Mouse (Mus musculus) thymus, postnatal 10 days (tissue): Measurements from ENCODE around the gene Kif24.

Source experiments
- DNase-seq, 2 experiments: peaks; one replicate each; pipeline ENCODE4 v3.0.0; 2021; ENCODE audit warnings: low spot score in 2 of 2

The Kif24 gene

GRCm38 (mm10) chr4:41401573-41401972, 63.1 kb downstream of the Kif24 start:
- no peak for DNase-seq

DNA sequence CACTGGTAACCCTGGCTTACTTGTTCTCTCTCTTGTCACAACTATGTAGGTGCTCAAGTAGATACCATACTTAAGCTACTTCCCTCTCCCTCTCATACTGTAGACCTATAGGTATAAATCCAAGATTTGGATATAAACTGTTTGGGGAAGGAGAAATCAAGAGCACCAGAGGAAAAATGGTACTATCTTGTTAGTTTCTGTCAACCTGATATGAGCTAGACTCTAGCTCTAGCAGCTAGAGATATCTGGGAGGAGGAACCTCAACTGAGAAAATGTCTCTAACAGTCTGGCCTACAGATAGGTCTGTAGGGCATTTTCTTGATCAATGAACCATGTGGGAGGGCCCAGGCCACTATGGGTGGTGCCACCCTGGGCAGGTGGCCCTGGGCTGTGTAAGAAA, 63.5 kb downstream of the Kif24 start:
- no peak for DNase-seq

DNA sequence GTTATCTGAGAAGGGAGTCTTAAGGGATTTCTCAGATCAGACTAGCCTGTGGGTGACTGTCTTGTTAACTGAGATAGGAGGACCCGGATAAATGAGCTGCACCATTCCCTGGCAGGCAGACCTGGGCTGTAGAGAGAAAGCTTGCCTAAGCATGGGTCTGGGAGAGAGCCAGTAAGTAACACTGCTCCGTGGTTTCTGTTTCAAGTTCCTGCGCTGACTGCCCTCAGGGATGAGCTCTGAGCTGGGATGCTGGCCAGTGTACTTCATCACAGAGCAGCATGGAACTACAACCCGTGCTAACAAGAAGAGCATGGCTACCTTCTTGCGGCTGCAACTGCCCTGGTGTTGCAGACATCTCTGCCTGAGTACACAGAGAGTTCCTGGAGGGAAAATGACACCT, 64.8 kb downstream of the Kif24 start:
- no peak for DNase-seq

DNA sequence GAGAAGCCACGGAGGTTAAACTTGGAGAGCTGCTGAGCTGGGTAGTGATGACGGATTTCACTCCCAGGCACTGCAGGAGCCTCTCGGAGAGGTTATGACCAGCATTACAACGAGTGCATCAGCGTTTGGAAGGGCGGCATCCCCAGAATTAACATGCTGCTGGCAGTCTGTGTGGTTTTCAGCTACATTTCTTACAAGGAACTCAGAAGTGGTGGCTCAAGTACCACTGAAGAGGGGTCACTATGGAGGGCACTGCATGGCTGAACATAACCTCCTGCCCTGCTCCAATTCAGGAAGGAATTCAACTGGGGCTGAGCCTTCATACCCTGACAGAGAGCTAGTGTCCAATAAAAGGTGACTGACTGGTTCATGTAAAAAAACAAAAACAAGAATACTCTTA, 66.3 kb downstream of the Kif24 start:
- DNase-seq: no peak

DNA sequence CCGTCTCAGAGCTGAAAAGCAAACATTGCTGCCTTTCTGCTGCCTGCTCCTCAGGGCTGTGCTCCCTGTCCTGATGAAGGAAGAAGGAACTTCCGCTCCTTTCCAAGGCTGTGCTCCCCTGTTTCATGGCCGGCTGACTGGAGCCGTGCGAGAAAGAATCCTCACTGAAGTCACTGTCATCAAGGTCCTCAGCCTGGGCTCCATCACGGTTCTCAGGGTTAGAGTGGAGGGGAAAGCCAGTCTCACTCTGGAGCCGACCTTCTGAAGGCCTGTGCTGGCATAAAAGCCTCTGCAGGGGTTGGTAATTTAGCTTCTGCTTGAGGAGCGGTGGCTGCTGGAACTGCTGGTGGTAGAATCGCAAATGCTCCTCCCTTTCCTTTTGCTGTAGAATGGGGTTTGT, 70.0 kb downstream of the Kif24 start:
- no peak for DNase-seq

DNA sequence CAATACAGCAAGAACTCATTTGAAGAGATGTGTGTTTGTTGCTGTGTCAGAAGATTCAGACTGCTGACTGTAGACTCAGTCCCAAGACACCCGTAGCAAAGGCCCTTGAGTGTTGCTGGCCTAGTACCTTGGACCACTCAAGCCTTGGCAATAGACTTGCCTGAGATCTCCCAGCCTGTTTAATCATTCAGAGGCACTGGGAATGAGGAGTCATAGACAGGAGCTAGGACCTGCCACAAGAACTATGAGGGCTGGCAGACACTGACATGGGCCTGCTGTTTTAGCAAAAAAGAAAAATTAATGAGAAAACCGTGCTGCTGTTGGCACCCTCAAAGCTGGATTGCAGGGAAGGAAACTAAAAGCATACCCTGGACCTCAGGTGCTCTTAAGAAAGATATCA, 73.7 kb downstream of the Kif24 start:
- no peak for DNase-seq

DNA sequence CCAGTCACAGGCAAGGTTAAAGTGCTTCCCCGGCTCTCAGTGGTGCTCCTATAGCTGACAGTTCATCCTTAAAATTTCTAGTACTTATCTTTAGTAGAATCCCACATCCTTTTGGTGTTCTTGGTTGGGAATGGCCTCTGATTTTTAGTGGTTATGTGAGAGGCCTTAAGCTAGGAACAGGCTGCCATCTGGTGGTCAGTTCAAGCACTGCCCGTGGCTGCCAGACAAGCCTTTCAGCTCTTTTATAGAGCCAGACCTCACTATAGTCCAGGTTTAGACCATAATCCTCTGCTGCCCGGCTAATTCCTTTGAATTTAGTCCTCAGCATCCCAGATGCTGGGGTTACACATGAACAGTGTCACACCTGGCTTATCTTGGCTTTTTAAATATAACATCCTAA, 74.6 kb downstream of the Kif24 start:
- DNase-seq: peak; percentile 29 to 62

DNA sequence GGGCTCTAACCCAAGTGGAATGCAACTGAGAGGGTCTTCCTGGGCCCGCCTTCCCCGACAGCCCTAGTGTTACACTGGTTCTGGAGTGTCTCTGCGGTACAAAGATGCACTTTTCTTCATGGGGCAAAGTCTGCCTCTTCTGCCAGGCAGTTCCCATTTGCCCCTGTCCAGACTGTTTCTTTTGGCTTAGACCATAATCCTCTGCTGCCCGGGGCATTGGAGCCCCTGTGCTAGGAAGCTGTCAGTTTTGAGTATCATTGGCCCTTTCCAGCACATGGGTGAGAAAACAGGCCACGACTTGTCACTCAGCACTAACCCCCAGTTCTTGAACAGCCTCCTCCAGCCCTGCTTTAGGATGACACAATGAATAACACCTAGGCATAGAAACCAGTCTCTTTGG, 75.4 kb downstream of the Kif24 start:
- DNase-seq: no peak

DNA sequence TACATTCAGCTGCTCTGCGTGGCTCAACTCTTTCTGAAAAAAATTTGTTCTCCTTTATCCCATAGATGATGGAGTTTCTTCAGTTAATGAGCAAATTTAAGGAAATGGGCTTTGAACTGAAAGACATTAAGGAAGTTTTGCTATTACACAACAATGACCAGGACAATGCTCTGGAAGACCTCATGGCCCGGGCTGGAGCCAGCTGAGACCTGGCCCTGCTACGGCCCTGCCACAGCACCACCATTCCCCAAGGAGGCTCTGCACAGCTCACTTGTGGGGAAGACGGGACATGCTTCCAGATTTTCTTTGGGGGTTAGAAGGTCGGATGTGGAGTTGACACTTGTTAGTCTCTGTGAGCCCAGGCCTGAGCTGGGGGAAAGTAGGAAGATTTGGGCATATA, 76.1 kb downstream of the Kif24 start:
- no peak for DNase-seq

DNA sequence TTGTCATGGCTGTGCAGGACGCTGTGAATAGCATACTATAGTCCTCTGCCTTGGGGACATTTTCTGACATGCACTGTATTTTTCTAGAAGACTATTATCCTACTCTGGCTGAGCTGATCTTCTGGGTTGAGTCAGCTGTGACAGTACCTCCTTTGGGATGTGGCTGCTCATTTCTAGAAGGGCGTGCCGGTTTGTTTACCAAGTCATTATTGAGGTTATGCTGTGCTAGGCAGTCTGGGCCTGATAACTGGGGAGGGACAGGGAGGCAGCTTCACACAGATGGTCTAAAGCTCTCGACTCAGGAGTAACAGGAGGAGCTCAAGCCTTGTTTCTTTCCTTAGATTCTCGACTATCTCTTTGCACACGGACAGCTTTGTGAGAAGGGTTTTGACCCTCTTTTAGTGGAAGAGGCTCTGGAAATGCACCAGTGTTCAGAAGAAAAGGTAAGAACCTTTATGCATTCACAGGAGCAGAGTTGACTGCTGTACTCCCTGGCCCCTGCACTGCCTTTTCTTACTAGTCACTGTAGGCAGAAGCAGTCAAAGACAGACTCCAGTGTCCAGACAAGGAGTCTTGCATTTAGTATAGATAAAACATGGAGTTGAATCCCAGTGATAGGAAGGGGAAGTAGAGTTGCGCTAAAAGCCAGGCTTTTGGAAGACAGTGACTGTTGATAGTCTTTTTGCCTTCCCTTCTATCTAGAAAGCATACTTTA, 76.8 kb downstream of the Kif24 start:
- no peak for DNase-seq

DNA sequence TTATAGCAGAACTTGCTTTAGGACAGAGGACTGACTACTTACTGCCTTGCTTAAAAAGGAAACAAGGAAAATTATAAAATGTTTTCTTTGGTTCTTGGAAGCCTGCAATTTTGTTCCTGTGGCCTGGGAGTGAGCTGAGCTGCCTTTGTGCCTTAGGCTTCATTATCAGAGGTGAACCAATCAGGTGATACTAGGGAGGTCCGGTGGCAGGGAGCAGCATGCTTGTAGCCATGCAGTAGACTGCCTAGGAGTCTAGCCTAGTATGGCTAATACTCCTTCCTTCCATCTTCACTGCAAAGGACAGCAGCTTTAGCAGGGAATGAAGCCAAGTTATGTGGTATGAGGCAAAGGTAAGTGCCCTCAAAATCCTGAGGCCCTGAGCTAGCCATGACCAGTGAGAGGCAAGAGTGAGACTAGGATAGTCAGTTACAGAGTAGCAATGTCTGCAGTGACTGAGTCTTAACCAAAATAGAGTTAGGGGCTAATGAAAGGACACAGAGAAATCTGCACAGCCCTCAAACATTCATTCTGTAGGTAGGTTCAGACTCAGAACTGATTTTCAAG, 78.2 kb downstream of the Kif24 start:
- no peak for DNase-seq

DNA sequence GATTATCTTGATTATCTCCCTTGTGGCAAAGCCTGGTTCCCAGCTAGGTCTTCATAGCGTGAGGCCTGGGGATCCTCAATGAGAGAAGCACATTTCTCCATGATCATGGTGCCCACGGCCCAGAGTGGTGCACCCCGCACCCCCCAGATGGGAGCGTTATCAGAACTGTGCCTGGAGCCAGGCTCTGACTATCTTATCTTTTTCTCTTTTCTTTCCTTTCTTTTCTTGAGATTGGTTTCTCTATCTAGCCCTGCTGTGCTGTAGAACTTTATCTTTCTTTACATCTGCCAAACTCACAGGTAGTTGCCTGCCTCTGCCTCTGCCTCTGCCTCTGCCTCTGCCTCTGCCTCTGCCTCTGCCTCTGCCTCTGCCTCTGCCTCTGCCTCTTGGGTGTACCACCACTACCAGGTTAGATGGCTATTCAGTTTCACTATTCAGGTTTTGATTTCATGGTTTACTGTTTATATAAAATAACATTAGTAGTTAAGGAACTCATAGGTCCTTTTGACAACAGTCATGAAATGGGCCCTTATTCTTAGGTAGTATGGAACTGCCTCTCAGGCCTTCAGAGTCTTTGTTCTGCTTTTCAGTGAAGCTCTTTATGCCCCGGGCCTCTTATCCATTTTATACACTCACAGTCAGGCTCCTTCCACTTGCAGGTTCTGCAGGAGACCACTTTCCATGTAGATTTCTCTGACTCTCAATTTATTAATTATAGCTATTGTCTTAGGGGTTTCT, 83.3 kb downstream of the Kif24 start:
- no peak for DNase-seq

DNA sequence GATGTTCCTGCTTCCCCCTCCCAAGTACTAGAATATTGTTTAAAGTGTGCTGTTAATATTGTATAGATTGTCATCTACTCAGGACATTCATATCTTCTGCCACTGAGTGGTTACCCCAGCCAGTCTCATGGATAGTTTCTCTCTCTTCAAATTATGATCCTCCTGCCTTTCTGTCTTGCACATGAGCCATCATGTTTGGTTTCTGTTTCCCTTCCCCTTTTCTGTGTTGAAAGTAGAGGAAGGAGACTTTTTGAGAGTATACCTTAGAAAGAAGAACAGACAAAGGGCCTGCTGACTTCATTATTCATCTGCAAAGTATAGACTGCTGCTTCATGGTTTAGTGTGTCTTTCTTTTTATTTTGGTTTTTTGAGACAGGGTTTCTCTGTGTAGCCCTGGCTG, 87.1 kb downstream of the Kif24 start:
- no peak for DNase-seq

GRCm38 (mm10) chr4:41369702-41370437, 94.8 kb downstream of the Kif24 start:
- DNase-seq: no peak

- DNase-seq: no peak
Measured at GRCm38 (mm10) chr4:41368198-41368597, 96.5 kb downstream of the Kif24 start.

- no peak for DNase-seq
Measured at GRCm38 (mm10) chr4:41361059-41361458, 103.6 kb downstream of the Kif24 start.

DNA sequence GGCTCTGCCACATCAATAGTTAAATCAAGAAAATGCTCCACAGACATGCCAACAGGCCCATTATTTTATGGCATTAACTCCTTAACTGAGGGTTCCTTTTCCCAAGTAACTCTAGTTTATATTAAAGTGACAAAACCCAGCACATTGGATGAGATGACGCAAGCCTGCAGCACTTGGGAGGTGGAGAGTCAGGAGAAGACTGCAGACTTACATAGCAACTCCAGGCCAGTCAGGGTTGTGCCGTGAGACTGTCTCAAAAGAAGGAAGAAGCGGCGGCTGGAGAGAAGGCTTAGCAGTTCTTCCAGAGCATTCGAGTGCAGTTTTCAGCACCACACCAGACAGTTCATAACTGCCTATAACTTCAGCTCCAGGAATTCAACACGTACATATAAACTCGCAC, 105.3 kb downstream of the Kif24 start:
- DNase-seq: no peak

GRCm38 (mm10) chr4:41358669-41359068, 106.0 kb downstream of the Kif24 start:
- no peak for DNase-seq

DNA sequence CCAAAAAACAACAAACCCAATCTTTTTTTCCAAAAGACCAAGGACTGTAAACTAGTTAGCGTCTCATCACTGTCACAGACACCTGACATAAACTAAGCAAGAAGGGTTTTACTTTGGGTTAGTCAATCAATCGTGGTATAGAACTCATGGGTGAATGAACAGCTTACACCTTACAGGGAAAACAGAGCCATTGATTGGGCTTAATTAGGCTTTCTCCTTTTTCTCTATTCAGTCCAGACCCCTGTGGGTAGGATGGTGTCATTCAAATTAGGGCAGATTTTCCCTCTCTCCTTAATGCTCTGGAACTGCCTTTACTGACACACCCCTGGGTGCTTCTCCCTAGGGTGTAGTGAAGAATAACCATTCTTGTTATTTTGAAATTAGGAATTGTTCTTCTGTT, 107.5 kb downstream of the Kif24 start:
- no peak for DNase-seq

- no peak for DNase-seq
Measured at GRCm38 (mm10) chr4:41353265-41353664, 111.4 kb downstream of the Kif24 start.

DNA sequence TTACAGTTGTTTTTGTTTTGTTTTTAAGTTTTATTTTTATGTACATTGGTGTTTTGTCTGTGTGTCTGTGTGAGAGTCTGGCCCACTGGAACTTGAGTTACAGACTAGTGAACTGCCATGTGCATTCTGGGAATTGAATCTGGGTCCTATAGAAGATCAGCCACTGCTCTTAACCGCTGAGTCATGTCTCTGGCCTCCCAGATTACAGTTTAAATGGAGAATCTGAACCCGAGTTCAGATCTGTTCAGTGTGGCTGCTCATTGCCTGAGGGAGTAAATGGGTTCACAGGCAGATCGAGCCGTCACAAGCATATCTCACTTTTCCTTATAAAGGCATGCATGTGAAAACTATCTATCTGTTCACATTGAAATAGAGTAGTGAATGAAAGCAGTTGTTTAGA, 111.9 kb downstream of the Kif24 start:
- no peak for DNase-seq

GRCm38 (mm10) chr4:41349199-41349591, 115.5 kb downstream of the Kif24 start:
- DNase-seq: no peak
